Mouse (Mus musculus) spleen, adult 2 months (tissue): ENCODE results near the gene Taf9. TPM values are rescaled to one million over a fixed set of nuclear protein-coding genes. Genes with fewer than 3 reads are reported as not detected.

Experiments used
- DNase-seq, 2 experiments: peaks; one replicate each; pipeline versions ENCODE4 v3.0.0 to v3.0.0-alpha.2; 2012 to 2021; ENCODE audit warnings: low spot score in 2 of 2, low read depth in 1 of 2
- H3K27ac ChIP-seq: fragments of 200-500 bp; 2 replicates; pipeline ENCODE4 v1.5.1; 2012; ENCODE audit warnings: low read length, inconsistent platforms; ENCODE audit not compliant: insufficient read depth
- H3K27me3 ChIP-seq: fragments of 200-500 bp; 2 replicates; pipeline ENCODE4 v1.6.1; 2012; ENCODE audit warnings: mild to moderate bottlenecking, moderate library complexity, low read length, inconsistent platforms; ENCODE audit not compliant: control insufficient read depth, insufficient read depth
- H3K36me3 ChIP-seq: fragments of 200-500 bp; 2 replicates; pipeline ENCODE4 v1.6.1; 2012; ENCODE audit warnings: mild to moderate bottlenecking, low read length, inconsistent platforms; ENCODE audit not compliant: control insufficient read depth, insufficient read depth
- H3K4me1 ChIP-seq: fragments of 200-500 bp; 2 replicates; pipeline ENCODE4 v1.6.1; 2011; ENCODE audit warnings: inconsistent platforms; ENCODE audit not compliant: control insufficient read depth, insufficient read depth, insufficient read length
- H3K4me3 ChIP-seq: fragments of 200-500 bp; 2 replicates; pipeline ENCODE4 v1.5.1; 2011; ENCODE audit warnings: mild to moderate bottlenecking, inconsistent platforms; ENCODE audit not compliant: insufficient read depth, insufficient read length; ENCODE audit errors: extremely low read depth
- CTCF ChIP-seq: fragments of 200-500 bp; IDR thresholded peaks from 2 replicates; pipeline ENCODE4 v1.5.1; 2011; ENCODE audit warnings: mild to moderate bottlenecking, inconsistent platforms; ENCODE audit not compliant: insufficient read depth, insufficient read length, insufficient replicate concordance; ENCODE audit errors: extremely low read depth
- POLR2A ChIP-seq: fragments of 200-500 bp; IDR thresholded peaks from 2 replicates; pipeline ENCODE4 v1.6.1; 2011; ENCODE audit warnings: low read depth, low read length, inconsistent platforms
- WGBS: fragments of 180-500 bp; shearing (Covaris S2); methylation state at CpG from one replicate; pipeline ENCODE4 v1.1.7; 2018; 5-methylcytosine and 5-hydroxymethylcytosine counted together
- polyA plus RNA-seq: library from polyadenylated mRNA; depleted of rRNA; stranded (reverse); fragments of >200 nt; gene quantifications from 2 replicates; pipeline ENCODE4 v1.2.3, GENCODE M21; 2012; rRNA removed

Taf9 gene
- polyA plus RNA-seq, 1 experiment, result 2.3 TPM

DNA sequence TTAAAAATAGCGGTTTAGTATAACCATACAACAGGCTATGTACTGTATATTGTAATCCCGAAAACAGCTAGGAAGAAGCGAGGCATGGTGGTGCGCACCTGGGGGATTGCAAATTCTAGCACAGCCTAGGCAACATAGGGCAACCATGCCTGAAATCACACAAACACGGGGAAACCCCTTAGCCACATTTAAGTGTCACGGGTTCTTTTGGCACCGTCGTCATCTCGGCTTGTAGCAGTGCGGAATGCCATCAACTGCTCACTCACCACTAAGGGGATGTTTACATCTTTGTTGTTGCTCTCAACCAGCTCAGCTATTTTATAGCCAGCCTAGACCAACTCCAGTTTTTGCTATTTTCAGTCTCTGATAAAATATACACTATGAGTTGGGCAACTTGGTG lies 47.5 kb downstream of the Taf9 start:
- no peak overlapping the region for H3K27ac ChIP-seq
- no peak for DNase-seq
- no peaks in the 10 kb centered on the region for H3K4me1 ChIP-seq
- H3K4me3 ChIP-seq, result no peak overlapping the region
- whole genome bisulfite sequencing, result 94% methylated on average over 10 of the region's 10 CpGs
- TF ChIP-seq POLR2A (no peak), CTCF (no peak)
- peaks cover 36% of the 10 kb centered on the region for H3K36me3 ChIP-seq
- H3K27me3 ChIP-seq, result no peaks in the 10 kb centered on the region

DNA sequence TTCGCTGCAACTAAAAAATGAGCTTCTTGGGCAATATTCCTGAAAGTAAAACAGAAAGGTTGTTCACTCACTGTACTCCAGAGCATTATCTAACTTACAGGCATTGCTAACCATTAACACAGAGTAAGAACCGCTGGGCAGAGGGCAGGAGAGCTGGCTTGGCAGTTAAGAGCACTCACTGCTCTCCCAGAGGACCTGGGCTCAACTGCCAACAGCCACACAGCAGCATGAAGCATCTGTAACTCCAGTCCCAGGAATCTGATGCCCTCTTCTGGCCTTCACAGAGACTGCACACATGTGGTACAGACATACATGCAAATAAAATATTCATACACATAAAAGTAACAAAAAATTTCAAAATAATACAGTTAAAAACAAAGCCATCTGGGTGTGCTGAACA lies 52.1 kb downstream of the Taf9 start:
- no peaks in the 10 kb centered on the region for H3K27me3 ChIP-seq
- no peak overlapping the region for H3K4me3 ChIP-seq
- no peak for DNase-seq
- WGBS, result 93% methylated on average over 2 of the region's 2 CpGs
- peaks cover 29% of the 10 kb centered on the region for H3K36me3 ChIP-seq
- no peak for TF ChIP-seq CTCF
- TF ChIP-seq POLR2A, result no peak
- H3K4me1 ChIP-seq, result no peaks in the 10 kb centered on the region
- no peak overlapping the region for H3K27ac ChIP-seq

Other genes with a start within 250 kb of the Taf9 start
- 0.41 and 0.42 TPM in 2 replicates for gene Naip1, start 198.7 kb upstream of the Taf9 start, polyA plus RNA-seq
- gene Gtf2h2, start 159.0 kb upstream of the Taf9 start, polyA plus RNA-seq, result 16.7 and 17.0 TPM in 2 replicates
- gene Ocln, start 98.9 kb upstream of the Taf9 start, polyA plus RNA-seq, result 0.07 and 0.09 TPM in 2 replicates
- 4.5 and 5.3 TPM in 2 replicates for gene Marveld2, start 34.6 kb upstream of the Taf9 start, polyA plus RNA-seq
- 15.5 and 19.3 TPM in 2 replicates for gene Ak6, start 600 bp upstream of the Taf9 start, polyA plus RNA-seq
- gene Rad17, start 528 bp upstream of the Taf9 start, polyA plus RNA-seq, result 2.7 and 2.8 TPM in 2 replicates
- 2.7 and 2.9 TPM in 2 replicates for gene Ccdc125, start 18.1 kb downstream of the Taf9 start, polyA plus RNA-seq
- gene Cdk7, start 79.4 kb downstream of the Taf9 start, polyA plus RNA-seq, result 7.2 and 7.4 TPM in 2 replicates
- 13.0 and 16.7 TPM in 2 replicates for gene Mrps36, start 93.1 kb downstream of the Taf9 start, polyA plus RNA-seq
- 0.90 and 1.0 TPM in 2 replicates for gene Cenph, start 124.3 kb downstream of the Taf9 start, polyA plus RNA-seq
- 7.7 and 8.5 TPM in 2 replicates for gene Ccnb1, start 135.0 kb downstream of the Taf9 start, polyA plus RNA-seq
- 20.6 and 24.0 TPM in 2 replicates for gene Slc30a5, start 181.8 kb downstream of the Taf9 start, polyA plus RNA-seq